Mouse (Mus musculus): ENCODE data around the gene Anxa5. TPM values are rescaled to one million over a fixed set of nuclear protein-coding genes. Genes with fewer than 3 reads are reported as not detected.

The Anxa5 gene
- total and polyA plus RNA-seq, 3 experiments: 40.7 to 111 TPM; not detected in 1

DNA sequence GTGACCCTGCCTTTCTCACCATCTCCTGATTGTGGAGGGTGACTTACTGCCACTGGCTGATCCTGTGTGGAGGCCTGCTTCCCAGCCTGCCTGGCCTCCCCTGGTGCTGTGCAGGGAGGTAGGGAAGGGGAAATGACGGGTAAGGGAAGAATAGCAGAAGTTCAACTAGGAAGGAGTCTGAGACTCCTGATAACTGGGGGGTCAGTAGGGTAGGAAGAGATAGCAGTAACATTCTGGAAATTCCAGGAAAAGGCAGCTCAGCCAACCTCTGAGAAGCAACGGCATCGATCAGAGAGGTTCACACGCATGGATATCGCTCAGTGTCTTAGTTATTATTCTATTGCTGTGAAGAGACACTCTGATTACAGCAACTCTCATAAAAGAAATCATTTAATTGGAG is 15.8 kb upstream of the Anxa5 start (continued):
- TF ChIP-seq ZKSCAN1 (IDR thresholded peaks at IDR 0.05; ENCODE audit: low read depth, low read length) (no peak), POLR2AphosphoS2 (IDR thresholded peaks at IDR 0.05; ENCODE audit: low read length) (no peak), GABPA (IDR thresholded peaks at IDR 0.05; ENCODE audit: low read depth, low read length) (no peak), HCFC1 (IDR thresholded peaks at IDR 0.05; ENCODE audit: low read depth, low read length) (no peak), POLR2AphosphoS5 (IDR thresholded peaks at IDR 0.05; ENCODE audit: borderline replicate concordance, low read depth, low read length) (no peak), ZNF384 (IDR thresholded peaks at IDR 0.05; ENCODE audit: low read depth, low read length) (no peak), MYB (IDR thresholded peaks at IDR 0.05; ENCODE audit: low read depth, low read length) (no peak), ELF1 (IDR thresholded peaks at IDR 0.05; ENCODE audit: low read depth, low read length) (no peak), JUND (IDR thresholded peaks at IDR 0.05; ENCODE audit: low read depth, low read length) (no peak), MYC (IDR thresholded peaks at IDR 0.05; ENCODE audit: low read depth, low read length) (no peak)

DNA sequence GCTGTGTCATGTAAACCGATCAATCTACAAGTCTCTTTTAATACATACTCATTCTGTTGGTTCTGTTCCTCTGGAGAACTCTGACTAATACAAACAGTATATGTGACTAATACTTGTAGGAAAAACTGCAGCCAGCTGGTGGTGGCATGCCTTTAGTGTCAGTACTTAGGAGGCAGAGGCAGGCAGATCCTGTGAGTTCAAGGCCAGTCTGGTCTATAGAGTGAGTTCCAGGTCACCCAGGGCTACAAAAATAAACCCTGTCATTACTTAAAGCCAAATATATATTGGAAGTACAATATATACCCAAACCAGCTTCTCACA is 13.9 kb upstream of the Anxa5 start:
- TF ChIP-seq TBP (IDR thresholded peaks at IDR 0.05; ENCODE audit: low read depth, low read length): 0 out of 2 replicates have a peak, but pooled peaks have one; percentile 25
- no peak for TF ChIP-seq KAT2A (conservative IDR thresholded peaks at IDR 0.05; ENCODE audit: low read depth, low read length)
- DNase-seq (ENCODE audit: low read depth, low spot score): no peak
- peaks cover 6 to 33% of the 10 kb centered on the region in 2 experiments for H3K4me1 ChIP-seq (ENCODE audit: control insufficient read depth in 1 of 2, insufficient read depth in 2 of 2, low read length in 2 of 2)

GRCm38 (mm10) chr3:36488899-36489589 is 13.3 kb upstream of the Anxa5 start:
- Histone ChIP-seq H3K79me2 (ENCODE audit: control insufficient read depth, insufficient read depth, low read length, poor library complexity) (no peaks in the 10 kb centered on the region), H3K27me3 (ENCODE audit: control insufficient read depth in 1 of 2, insufficient read depth in 2 of 2, low read length in 2 of 2) (no peaks in the 10 kb centered on the region), H3K9me3 (replicated peaks; ENCODE audit: insufficient read depth, low read length) (no peaks in the 10 kb centered on the region), H3K4me3 (ENCODE audit: control insufficient read depth in 1 of 2, insufficient read depth in 1 of 2, low read depth in 2 of 2, low read length in 2 of 2) (no peak overlapping the region), H3K27ac (ENCODE audit: control insufficient read depth, low read depth, low read length) (no peak overlapping the region), H3K36me3 (ENCODE audit: control insufficient read depth in 1 of 2, insufficient read depth in 2 of 2, low read length in 2 of 2) (peaks cover 0 to 24% of the 10 kb centered on the region in 2 experiments; a peak in 2 of 4 replicates), H3K4me1 (ENCODE audit: control insufficient read depth in 1 of 2, insufficient read depth in 2 of 2, low read length in 2 of 2) (peaks cover 5 to 29% of the 10 kb centered on the region in 2 experiments), H3K9ac (ENCODE audit: control insufficient read depth, low read depth, low read length, poor library complexity, severe bottlenecking) (no peak overlapping the region)
- peak; percentile 25 for DNase-seq (ENCODE audit: low read depth, low spot score)
- TF ChIP-seq CTCF (IDR thresholded peaks at IDR 0.05 in 2 of 3, conservative IDR thresholded peaks at IDR 0.05 in 1 of 3; ENCODE audit: control insufficient read depth in 1 of 3, insufficient read depth in 1 of 3, low read depth in 2 of 3, low read length in 3 of 3, poor library complexity in 1 of 3, severe bottlenecking in 1 of 3) (no peak), ZKSCAN1 (IDR thresholded peaks at IDR 0.05; ENCODE audit: low read depth, low read length) (no peak), UBTF (IDR thresholded peaks at IDR 0.05; ENCODE audit: borderline replicate concordance, insufficient read depth, low read depth, low read length) (no peak), RAD21 (IDR thresholded peaks at IDR 0.05; ENCODE audit: low read depth, low read length) (no peak)

More for the DNA sequence above, 13.9 kb upstream of the Anxa5 start:
- Histone ChIP-seq H3K36me3 (ENCODE audit: control insufficient read depth in 1 of 2, insufficient read depth in 2 of 2, low read length in 2 of 2) (peaks cover 0 to 26% of the 10 kb centered on the region in 2 experiments; a peak in 2 of 4 replicates), H3K9ac (ENCODE audit: control insufficient read depth, low read depth, low read length, poor library complexity, severe bottlenecking) (no peak overlapping the region), H3K79me2 (ENCODE audit: control insufficient read depth, insufficient read depth, low read length, poor library complexity) (no peaks in the 10 kb centered on the region), H3K4me3 (ENCODE audit: control insufficient read depth in 1 of 2, insufficient read depth in 1 of 2, low read depth in 2 of 2, low read length in 2 of 2) (no peak overlapping the region), H3K27me3 (ENCODE audit: control insufficient read depth in 1 of 2, insufficient read depth in 2 of 2, low read length in 2 of 2) (no peaks in the 10 kb centered on the region), H3K9me3 (replicated peaks; ENCODE audit: insufficient read depth, low read length) (no peaks in the 10 kb centered on the region), H3K27ac (ENCODE audit: control insufficient read depth, low read depth, low read length) (no peak overlapping the region)
